Mouse (Mus musculus) midbrain, embryonic 11.5 days (tissue): ENCODE results near the gene Gm4450. TPM values are rescaled to one million over a fixed set of nuclear protein-coding genes. Genes with fewer than 3 reads are reported as not detected.
"Not testable (repeated sequence)": the region's sequence is repeated elsewhere in the genome, so short reads cannot be mapped to it uniquely, and the experiment has no call there.

ENCODE experiments used
- ATAC-seq: fragments of 200-750 bp; cut with Nextera tagmentation; 2 replicates; pipeline ENCODE4 v1.8.0; 2017; ENCODE audit warnings: moderate TSS enrichment, moderate library complexity; ENCODE audit not compliant: low FRiP score
- DNase-seq: peaks from one replicate; pipeline ENCODE4 v3.0.0; 2015; ENCODE audit warnings: low spot score; ENCODE audit errors: missing footprints
- H3K27ac ChIP-seq: fragments of 300-500 bp; sonication (generic); 2 replicates; pipeline ENCODE4 v1.5.1; 2014; ENCODE audit warnings: low read depth, low read length
- H3K27me3 ChIP-seq: fragments of 300-500 bp; sonication (generic); 2 replicates; pipeline ENCODE4 v1.6.1; 2014; ENCODE audit warnings: mild to moderate bottlenecking, low read length, moderate library complexity, mixed read lengths; ENCODE audit not compliant: control insufficient read depth, insufficient read depth
- H3K36me3 ChIP-seq: fragments of 300-500 bp; sonication (generic); 2 replicates; pipeline ENCODE4 v1.6.1; 2014; ENCODE audit warnings: mild to moderate bottlenecking, low read length, moderate library complexity, mixed read lengths; ENCODE audit not compliant: control insufficient read depth, insufficient read depth
- H3K4me1 ChIP-seq: fragments of 300-500 bp; sonication (generic); 2 replicates; pipeline ENCODE4 v1.6.1; 2014; ENCODE audit warnings: low read length; ENCODE audit not compliant: control insufficient read depth, insufficient read depth
- H3K4me2 ChIP-seq: fragments of 300-500 bp; sonication (generic); 2 replicates; pipeline ENCODE4 v1.6.1; 2014; ENCODE audit warnings: mild to moderate bottlenecking, moderate library complexity
- H3K4me3 ChIP-seq: fragments of 300-500 bp; sonication (generic); 2 replicates; pipeline ENCODE4 v1.5.1; 2014; ENCODE audit warnings: low read depth, low read length
- H3K9ac ChIP-seq: fragments of 300-500 bp; sonication (generic); 2 replicates; pipeline ENCODE4 v1.6.1; 2014; ENCODE audit warnings: low read length
- H3K9me3 ChIP-seq: fragments of 300-500 bp; sonication (generic); 2 replicates; pipeline ENCODE4 v1.6.1; 2016; ENCODE audit warnings: low read length; ENCODE audit not compliant: control insufficient read depth
- WGBS: fragments of 180-500 bp; shearing (Covaris S2); extraction: QIAGEN DNeasy Blood & Tissue Kit; methylation state at CpG from one replicate; pipeline ENCODE4 v1.1.7; 2014; 5-methylcytosine and 5-hydroxymethylcytosine counted together
- polyA plus RNA-seq: library from polyadenylated mRNA; unstranded; fragments of >200 nt; fragmentation: Nextera tagmentation; extraction: Ambion mirVana; gene quantifications from 2 replicates; pipeline ENCODE4 v1.2.1, GENCODE M21; 2014

Gm4450 gene
- polyA plus RNA-seq, 1 experiment from 2014 or later, result not detected

- not testable (repeated sequence) for H3K27me3 ChIP-seq, H3K36me3 ChIP-seq, H3K9me3 ChIP-seq, H3K4me2 ChIP-seq, ATAC-seq, H3K4me1 ChIP-seq, H3K9ac ChIP-seq, H3K27ac ChIP-seq, H3K4me3 ChIP-seq, DNase-seq
- WGBS, result 91% methylated on average over 14 of the region's 27 CpGs
These were observed 46.0 kb downstream of the Gm4450 start for GRCm38 (mm10) chr3:98410619-98411580.

- not testable (repeated sequence) for H3K9ac ChIP-seq, ATAC-seq
- WGBS, result 60% methylated on average over 5 of the region's 5 CpGs
These were observed 49.6 kb downstream of the Gm4450 start for GRCm38 (mm10) chr3:98407261-98407780.

DNA sequence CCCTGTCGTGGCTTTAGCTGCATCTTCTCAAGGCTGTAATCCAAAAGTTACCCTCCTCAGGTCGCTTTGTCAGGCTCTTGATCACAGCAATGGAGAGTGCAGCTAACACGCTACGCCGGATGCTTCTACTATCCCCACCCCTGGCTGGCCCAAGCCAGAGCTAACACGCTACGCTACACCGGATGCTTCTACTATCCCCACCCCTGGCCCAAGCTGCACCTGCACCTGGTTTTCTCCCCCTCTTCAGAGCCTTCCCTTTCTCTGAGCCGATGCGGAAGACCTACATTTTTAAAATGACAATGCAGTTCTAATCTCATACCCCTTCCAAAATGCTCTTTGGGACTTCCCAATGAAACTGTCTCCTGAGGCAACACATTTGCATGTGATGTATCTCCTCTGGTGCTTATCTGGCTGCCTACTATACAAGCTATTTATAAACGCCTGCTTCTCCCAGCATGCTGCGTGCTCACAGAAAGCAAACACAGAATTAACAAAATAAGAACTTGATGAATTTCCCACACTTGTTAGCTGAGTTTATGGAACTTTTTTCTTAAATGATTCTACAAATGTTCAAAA is 50.3 kb downstream of the Gm4450 start:
- not testable (repeated sequence) for H3K27me3 ChIP-seq, H3K4me3 ChIP-seq, H3K4me2 ChIP-seq, H3K36me3 ChIP-seq, H3K9ac ChIP-seq, H3K9me3 ChIP-seq, H3K27ac ChIP-seq, DNase-seq, H3K4me1 ChIP-seq, ATAC-seq
- 68% methylated on average over 12 of the region's 12 CpGs for WGBS

More at GRCm38 (mm10) chr3:98407261-98407780, 49.6 kb downstream of the Gm4450 start:
- not testable (repeated sequence) for H3K27ac ChIP-seq, H3K27me3 ChIP-seq, DNase-seq, H3K4me2 ChIP-seq, H3K4me3 ChIP-seq, H3K4me1 ChIP-seq, H3K36me3 ChIP-seq, H3K9me3 ChIP-seq

- not testable (repeated sequence) for ATAC-seq, H3K4me2 ChIP-seq, H3K4me3 ChIP-seq, DNase-seq, H3K9ac ChIP-seq, H3K36me3 ChIP-seq, H3K4me1 ChIP-seq, H3K27me3 ChIP-seq, H3K27ac ChIP-seq, H3K9me3 ChIP-seq
- WGBS, result 92% methylated on average over 5 of the region's 6 CpGs
These were observed 51.0 kb downstream of the Gm4450 start for GRCm38 (mm10) chr3:98405877-98406276.

DNA sequence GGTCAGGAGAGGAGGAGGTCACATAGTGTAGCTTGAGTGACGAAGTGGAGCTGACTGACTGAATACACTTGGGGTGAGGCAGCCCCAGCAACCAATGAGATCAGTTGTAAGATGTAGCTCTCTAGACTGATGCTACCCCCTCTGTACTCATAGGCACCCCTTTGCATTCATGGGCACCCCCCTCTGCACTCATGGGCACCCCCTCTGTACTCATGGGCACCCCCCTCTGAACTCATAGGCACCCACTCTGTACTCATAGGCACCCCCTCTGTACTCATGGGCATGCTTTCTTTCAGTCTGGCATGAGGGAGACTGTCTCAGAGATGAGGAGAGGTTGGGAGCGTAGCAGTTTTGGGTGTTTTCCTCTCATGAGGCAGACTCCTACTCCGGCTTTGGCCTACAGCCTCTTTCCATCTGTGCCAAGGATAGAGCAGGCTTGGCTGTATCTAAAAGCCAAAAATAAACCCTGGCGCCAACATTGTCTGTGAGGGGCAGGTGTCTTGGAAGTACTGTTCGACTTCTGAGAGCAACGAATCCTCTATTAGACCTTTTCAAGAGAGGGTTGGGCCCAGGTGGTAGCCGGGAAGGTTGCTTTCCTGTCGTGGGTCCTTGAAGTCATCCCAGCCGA is 52.5 kb downstream of the Gm4450 start:
- not testable (repeated sequence) for H3K27me3 ChIP-seq, H3K9ac ChIP-seq, H3K9me3 ChIP-seq, H3K27ac ChIP-seq, H3K4me1 ChIP-seq, DNase-seq, ATAC-seq, H3K4me3 ChIP-seq, H3K4me2 ChIP-seq, H3K36me3 ChIP-seq
- 92% methylated on average over 8 of the region's 9 CpGs for WGBS

Other genes starting within 250 kb of the Gm4450 start
- not detected in 2 replicates for gene Reg4, start 235.0 kb downstream of the Gm4450 start, polyA plus RNA-seq
- 4.3 and 5.7 TPM in 2 replicates for gene Hmgcs2, start 176.7 kb downstream of the Gm4450 start, polyA plus RNA-seq
- gene Phgdh, start 117.1 kb downstream of the Gm4450 start, polyA plus RNA-seq, result 317 and 361 TPM in 2 replicates
- 9.5 and 10.2 TPM in 2 replicates for gene Zfp697, start 74.7 kb downstream of the Gm4450 start, polyA plus RNA-seq
- gene Hsd3b4, start 53.4 kb upstream of the Gm4450 start, polyA plus RNA-seq, result not detected in 2 replicates
- gene Gm10681, start 131.7 kb upstream of the Gm4450 start, polyA plus RNA-seq, result not detected in 2 replicates
- gene Hsd3b5, start 173.1 kb upstream of the Gm4450 start, polyA plus RNA-seq, result not detected in 2 replicates